Mouse (Mus musculus) thymus, postnatal 25 days (tissue): ENCODE results near the gene Gabrb1.
"Not testable (repeated sequence)": the region's sequence is repeated elsewhere in the genome, so short reads cannot be mapped to it uniquely, and the experiment has no call there.

ENCODE experiments used
- DNase-seq: peaks from one replicate; pipeline ENCODE4 v3.0.0; 2022

Gabrb1 gene

DNA sequence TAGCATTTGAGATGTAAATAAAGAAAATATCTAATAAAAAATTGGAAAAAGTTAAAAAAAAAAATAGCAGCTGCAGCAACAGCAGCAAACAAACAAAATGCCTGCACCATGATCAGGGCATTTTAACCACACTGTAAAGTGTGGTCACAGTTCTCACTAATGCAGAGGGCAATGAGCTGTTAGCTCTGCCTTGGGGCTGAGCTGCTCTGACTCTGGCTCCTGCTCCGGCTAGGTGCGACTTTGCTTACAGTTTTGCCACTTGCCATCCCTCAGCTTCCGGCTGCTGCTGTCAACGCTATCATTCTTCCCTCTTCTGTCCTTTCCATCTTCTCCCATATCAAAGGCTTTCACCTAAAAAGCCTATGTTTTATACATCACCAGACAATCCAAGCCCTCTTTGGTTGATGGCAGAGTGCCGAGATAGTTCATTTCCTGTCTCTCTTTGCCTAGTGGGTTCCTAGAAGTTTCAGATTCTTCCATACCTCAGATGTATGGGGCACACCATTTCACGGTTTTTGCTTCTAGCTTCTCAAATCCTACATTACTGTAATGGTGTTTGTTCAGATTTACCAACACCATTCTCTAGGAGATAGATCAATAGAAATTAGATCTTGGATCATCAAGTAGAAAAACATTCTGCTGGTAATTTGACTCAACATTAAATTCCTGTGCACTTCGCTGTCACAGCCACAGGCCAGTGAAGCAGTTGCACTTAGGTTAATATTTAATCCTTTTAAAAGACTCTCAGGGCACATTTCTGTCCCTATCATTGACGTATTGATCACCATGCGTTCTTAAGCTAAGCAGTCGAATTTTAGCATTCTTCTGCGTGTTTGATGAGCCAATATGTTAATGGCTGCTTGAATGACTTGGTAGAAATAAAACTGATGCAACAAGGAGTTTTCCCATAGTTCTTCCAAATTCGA lies 385.6 kb downstream of the Gabrb1 start:
- DNase-seq: no peak

GRCm38 (mm10) chr5:72046261-72046660 lies 388.3 kb downstream of the Gabrb1 start:
- no peak for DNase-seq

DNA sequence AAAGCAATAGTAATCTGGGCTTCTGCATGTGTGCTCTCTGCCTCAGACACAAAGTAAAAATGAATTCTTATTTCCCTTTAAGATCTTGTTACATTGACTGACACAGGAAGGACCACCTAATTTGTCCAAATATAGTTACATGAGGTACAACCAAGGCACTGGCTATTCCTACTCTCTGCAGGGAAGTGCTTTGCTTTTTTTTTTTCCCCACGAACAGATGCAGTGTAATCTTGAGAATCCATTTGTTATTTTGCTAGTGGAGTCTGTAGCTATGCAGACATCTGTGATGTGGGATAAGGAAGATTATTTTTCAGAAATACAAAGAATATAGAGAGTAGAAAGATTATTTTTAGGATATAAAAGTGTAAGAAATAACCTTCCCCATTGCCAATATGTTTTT lies 406.2 kb downstream of the Gabrb1 start:
- DNase-seq: no peak

- DNase-seq: no peak
Observed at GRCm38 (mm10) chr5:72068826-72069225, 410.9 kb downstream of the Gabrb1 start.

DNA sequence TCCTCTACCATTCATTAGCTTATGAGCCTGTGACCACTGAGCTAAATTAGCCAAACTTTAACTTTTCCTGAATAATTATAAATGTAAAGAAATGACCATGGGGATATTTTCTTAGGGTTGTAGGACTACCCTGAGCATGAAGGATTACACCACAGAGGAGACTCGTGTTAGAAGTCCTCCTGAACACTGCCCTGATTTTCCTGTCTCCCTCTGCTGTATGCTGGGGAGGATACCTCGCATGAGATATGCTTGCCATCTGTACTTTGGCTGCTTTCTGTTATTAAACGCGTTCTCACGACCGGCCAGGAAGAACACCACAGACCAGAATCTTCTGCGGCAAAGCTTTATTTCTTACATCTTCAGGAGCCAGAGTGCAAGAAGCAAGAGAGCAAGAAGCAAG lies 411.5 kb downstream of the Gabrb1 start:
- not testable (repeated sequence) for DNase-seq

DNA sequence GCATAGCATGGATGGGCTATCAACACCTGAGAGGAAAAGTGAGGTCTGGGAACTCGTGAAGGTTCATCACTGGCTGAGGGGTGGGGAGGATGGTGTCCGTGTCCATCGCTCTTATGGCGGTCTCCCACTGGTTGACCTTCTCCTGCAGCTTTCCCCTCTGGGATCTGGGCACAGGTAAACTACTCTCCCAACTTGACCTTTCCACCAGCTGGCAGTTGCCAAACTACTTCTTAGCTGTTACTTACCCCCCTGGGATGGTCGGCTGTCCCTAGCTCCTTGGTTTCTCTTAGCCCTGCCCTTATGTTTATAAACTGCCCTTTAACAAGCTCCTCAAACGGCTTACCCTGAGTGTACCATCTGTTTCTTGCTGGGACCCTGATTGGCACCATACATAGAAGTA lies 418.9 kb downstream of the Gabrb1 start:
- DNase-seq: no peak

GRCm38 (mm10) chr5:72086518-72086917 lies 428.6 kb downstream of the Gabrb1 start:
- peak; percentile 1 for DNase-seq

DNA sequence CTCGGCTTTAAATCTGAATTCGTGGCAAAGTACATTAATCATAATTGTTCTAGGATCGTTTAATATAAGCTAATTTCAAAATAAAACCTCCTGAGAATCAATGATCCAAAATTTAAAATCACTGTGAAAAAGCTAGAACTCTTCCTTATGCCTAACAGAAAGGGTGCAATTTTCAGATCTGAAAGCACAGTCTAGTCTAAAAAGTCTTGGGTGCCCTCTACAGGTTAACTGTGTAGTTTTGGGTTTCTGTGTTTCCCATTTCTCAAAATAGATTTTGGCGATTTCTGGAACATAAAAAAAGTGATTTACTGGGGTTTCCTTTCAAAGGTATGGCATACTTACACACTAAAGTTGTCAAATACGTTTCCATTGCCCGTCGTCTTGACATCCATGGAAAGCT lies 436.7 kb downstream of the Gabrb1 start:
- DNase-seq: no peak

- DNase-seq: no peak
Observed at GRCm38 (mm10) chr5:72095015-72095414, 437.1 kb downstream of the Gabrb1 start.

GRCm38 (mm10) chr5:72104274-72104921 lies 446.5 kb downstream of the Gabrb1 start:
- no peak for DNase-seq

DNA sequence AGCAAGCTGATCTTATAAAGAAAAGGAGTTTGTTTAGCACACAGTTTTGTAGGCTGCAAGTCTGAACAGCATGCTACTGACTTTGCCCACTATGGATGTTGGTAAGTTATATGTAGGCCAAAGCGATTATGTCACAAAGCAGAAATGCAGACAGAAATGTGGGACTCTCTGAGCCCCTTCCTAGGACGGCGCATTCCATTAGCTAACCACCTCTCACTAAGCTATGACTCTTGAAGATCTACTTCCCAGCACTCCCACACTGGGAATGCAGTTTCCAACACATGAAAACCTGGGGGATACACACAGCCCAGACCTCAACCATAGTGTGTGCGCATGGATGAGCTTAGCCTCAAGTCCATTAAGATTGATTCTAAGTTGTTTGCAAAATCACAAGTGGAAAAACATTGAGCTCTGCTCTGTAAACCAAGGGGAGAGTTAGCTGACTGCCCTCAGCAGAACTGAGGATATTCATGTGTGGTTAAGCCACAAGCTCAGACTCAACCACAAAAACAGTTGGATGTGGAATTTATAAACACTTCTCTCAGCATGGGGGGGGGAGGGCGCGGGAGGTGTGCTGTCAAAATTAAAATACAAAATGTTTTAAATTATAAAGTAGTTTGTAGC lies 464.6 kb downstream of the Gabrb1 start:
- DNase-seq: no peak

- DNase-seq: no peak
Observed at GRCm38 (mm10) chr5:72126681-72127080, 468.8 kb downstream of the Gabrb1 start.

- DNase-seq: no peak
Observed at GRCm38 (mm10) chr5:72133906-72134305, 476.0 kb downstream of the Gabrb1 start.

DNA sequence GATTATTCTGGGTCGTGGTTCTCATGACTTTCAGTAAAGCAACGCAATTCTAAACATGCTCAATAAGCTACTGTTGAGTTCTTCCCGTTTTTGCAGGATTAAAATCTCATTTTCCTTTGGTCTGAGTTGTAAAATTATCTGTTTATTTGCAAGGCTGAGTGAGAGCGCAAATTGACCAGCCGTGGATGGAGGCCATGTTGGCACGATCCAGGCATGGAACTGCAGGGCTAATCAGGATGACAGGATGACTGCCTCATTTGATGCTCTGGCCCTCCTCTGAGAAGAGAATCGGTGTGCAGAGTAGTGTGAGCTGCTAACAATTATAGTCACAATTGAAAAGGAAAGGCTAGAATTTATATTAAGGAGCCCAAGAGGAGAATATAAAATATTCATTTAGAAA lies 480.3 kb downstream of the Gabrb1 start:
- DNase-seq: no peak

- no peak for DNase-seq
Observed at GRCm38 (mm10) chr5:72139619-72140018, 481.7 kb downstream of the Gabrb1 start.

DNA sequence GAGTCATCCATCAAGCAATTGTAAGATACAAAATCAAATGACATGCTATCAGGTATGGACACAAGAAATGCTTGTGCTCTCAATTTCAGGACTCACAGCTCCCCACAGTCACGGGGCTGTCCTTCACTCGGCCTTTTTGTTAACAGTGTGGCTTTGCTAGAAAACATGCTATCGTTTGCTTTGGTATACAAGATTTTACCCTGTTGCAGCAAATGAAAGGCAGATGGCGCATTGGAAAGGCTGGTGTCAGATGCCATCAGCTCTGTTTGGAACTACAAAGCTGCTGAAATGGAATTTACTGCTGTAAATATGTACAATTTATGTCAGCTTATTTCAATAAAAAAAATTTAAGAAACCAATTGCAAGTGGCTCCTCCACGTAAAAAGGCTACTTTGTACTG lies 490.8 kb downstream of the Gabrb1 start:
- DNase-seq: no peak

GRCm38 (mm10) chr5:72150870-72151269 lies 493.0 kb downstream of the Gabrb1 start:
- no peak for DNase-seq

DNA sequence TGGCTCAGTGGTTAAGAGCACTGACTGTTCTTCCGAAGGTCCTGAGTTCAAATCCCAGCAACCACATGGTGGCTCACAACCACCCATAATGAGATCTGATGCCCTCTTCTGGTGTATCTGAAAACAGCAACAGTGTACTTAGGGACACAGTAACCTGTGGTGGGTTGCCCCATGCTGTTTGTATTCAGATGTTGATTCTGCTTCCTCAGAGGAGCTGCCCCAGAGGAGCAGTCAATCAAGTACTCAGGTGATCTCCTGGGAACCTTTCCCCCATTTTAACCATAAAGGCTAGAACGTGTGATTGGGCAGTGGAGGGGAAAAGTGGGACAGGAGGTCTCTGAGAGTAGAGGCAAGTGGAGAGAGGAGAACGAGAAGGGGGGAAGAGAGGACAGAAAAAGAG lies 497.8 kb downstream of the Gabrb1 start:
- DNase-seq: not testable (repeated sequence)

DNA sequence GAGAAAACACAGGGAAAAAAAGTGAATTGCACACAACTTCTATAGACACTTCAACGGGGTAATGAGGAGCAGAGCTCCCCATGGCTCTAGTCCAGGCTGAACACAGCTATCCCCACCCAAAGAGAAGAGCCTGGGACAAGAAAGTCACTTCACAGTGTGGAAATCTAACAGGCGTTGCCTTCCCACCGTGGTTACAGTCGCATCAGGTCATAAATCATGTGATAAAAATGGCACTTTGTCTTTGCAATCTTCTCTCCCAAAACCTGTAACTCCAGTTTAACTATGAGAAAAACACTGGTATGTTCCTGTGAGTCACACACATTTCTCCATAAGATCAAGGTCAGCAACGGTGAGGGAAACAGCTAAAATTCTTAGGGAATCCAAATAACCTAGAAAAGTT lies 498.7 kb downstream of the Gabrb1 start:
- DNase-seq: no peak

GRCm38 (mm10) chr5:72158667-72159066 lies 500.8 kb downstream of the Gabrb1 start:
- no peak for DNase-seq

DNA sequence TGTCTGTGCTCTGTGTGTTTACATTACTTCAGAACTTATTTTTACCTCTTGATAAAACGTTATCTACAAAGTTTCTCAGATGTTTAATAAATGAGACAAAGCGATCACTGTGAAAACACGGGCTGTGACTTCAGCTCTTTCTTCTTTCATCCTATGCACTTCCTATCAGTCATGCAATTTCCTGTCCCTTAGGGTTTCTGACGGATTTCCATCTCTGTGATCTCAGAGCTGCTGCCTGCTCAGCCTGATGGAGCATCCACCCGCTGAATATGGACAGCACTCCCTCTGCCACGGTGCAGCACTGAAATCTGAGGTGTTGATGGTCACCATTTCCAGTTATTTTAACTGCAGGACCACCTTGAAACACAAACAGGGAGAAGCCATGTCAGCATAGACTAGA lies 501.6 kb downstream of the Gabrb1 start:
- DNase-seq: no peak

GRCm38 (mm10) chr5:72160781-72161485 lies 503.0 kb downstream of the Gabrb1 start:
- peak; percentile 26 for DNase-seq

- DNase-seq: peak; percentile 27
Observed at GRCm38 (mm10) chr5:72162855-72163254, 504.9 kb downstream of the Gabrb1 start.
